Mouse (Mus musculus) spleen, adult 18-20 months (tissue): ENCODE data around the gene Gm3453.
A peak's percentile ranks its signal among the peaks of the same experiment; 100 is the strongest.
"Not testable (repeated sequence)": the region's sequence is repeated elsewhere in the genome, so short reads cannot be mapped to it uniquely, and the experiment has no call there.

ENCODE experiments used
- DNase-seq, 2 experiments: peaks; one replicate each; pipeline ENCODE4 v3.0.0; 2022; ENCODE audit warnings: mixed read lengths in 2 of 2

Gm3453 gene

GRCm38 (mm10) chr14:5979037-5979436 lies at the start of gene Gm3453:
Gene Gm3453, minus strand, starts transcription at chr14:5979137.
- not testable (repeated sequence) for DNase-seq

DNA sequence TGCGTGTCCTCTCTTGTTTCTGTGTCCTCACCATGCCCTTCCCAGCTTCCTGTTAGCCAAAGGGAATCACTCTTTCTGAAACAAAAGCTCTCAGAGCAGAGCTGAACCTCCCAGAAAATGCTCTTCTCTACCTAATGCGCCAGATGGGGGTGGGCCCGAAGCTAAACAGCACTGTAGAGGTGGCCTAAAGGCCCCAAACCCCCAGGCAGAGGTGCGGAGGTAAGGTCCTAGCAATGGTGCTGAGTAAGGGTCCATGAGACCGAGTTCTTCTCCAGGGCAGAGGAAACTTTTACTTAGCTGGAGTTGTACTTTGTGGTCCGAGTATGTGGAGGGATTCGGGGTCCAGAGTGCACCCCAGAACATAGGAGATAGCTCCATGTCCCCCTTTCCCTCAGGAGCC lies 8.2 kb upstream of the Gm3453 start:
- peak in 1 of 2 experiments; percentile 11 for DNase-seq

- not testable (repeated sequence) for DNase-seq
Measured at GRCm38 (mm10) chr14:5962441-5962840, 16.5 kb downstream of the Gm3453 start.

- not testable (repeated sequence) for DNase-seq
Measured at GRCm38 (mm10) chr14:5961635-5962034, 17.3 kb downstream of the Gm3453 start, which contains the start of gene Gm3248. Gene Gm3248, minus strand, starts transcription at chr14:5961745.

GRCm38 (mm10) chr14:5961102-5961501 lies 17.8 kb downstream of the Gm3453 start:
- DNase-seq = not testable (repeated sequence)

GRCm38 (mm10) chr14:5960479-5960878 lies 18.5 kb downstream of the Gm3453 start:
- DNase-seq = not testable (repeated sequence)

DNA sequence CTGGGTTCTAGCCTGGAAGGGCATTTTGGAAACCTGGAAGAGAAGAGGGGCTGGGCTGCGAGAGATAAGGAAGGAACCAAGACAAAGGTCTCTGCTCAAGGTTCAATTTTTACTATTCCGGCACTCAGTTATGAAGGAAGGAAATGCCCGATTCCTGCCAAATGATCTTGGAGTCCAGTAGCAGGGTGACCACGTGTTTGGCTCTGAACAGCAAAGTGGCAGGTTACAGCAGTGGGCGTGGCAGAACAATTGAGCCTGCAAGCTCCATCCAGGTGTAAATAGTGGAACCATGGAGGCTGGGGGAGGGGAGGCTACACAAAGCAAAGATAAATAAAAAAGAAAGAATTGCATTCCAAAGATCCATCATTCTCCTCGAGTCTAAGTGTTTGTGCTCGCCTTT lies 55.7 kb downstream of the Gm3453 start:
- DNase-seq = not testable (repeated sequence)
